Mouse (Mus musculus) inflammation-experienced regulatory T-cells, adult 6 months (primary cell): ENCODE measurements around the gene Scrn2. TPM values are rescaled to one million over a fixed set of nuclear protein-coding genes. Genes with fewer than 3 reads are reported as not detected.

Experiments
- ATAC-seq: one replicate; pipeline ENCODE4 v1.8.0; 2017
- polyA plus RNA-seq, 3 experiments: library from polyadenylated mRNA; unstranded; fragments of 100-300 nt; shearing (Covaris generic); gene quantifications; one replicate each; pipeline ENCODE4 v1.2.1; 2017

Gene Scrn2
- polyA plus RNA-seq, 3 experiments from 2014 or later = 6.2 to 8.8 (median 6.5) TPM

GRCm38 (mm10) chr11:97050944-97051586, 21.3 kb downstream of the Scrn2 start:
- no peak for ATAC-seq

- ATAC-seq = peak; percentile 33
Observed at GRCm38 (mm10) chr11:97052219-97052646, 22.5 kb downstream of the Scrn2 start.

GRCm38 (mm10) chr11:97063274-97063920, 33.7 kb downstream of the Scrn2 start:
- no peak for ATAC-seq

- no peak for ATAC-seq
Observed at GRCm38 (mm10) chr11:97063921-97064295, 34.2 kb downstream of the Scrn2 start.

GRCm38 (mm10) chr11:97065538-97066295, 36.0 kb downstream of the Scrn2 start:
- ATAC-seq = no peak

- no peak for ATAC-seq
Observed at GRCm38 (mm10) chr11:97066656-97067360, 37.1 kb downstream of the Scrn2 start.

- no peak for ATAC-seq
Observed at GRCm38 (mm10) chr11:97069333-97069732, 39.6 kb downstream of the Scrn2 start.

- ATAC-seq = no peak
Observed at GRCm38 (mm10) chr11:97069770-97070169, 40.0 kb downstream of the Scrn2 start.

GRCm38 (mm10) chr11:97071129-97071528, 41.4 kb downstream of the Scrn2 start:
- ATAC-seq = no peak

- ATAC-seq = no peak
Observed at GRCm38 (mm10) chr11:97072533-97072932, 42.8 kb downstream of the Scrn2 start.

- no peak for ATAC-seq
Observed at GRCm38 (mm10) chr11:97074235-97074634, 44.5 kb downstream of the Scrn2 start.

GRCm38 (mm10) chr11:97078751-97079150, 49.0 kb downstream of the Scrn2 start:
- ATAC-seq = no peak

GRCm38 (mm10) chr11:97080291-97080690, 50.6 kb downstream of the Scrn2 start:
- no peak for ATAC-seq

- peak; percentile 50 for ATAC-seq
Observed at GRCm38 (mm10) chr11:97082977-97083376, 53.2 kb downstream of the Scrn2 start.

Other genes with a start within 250 kb of the Scrn2 start
- gene Cbx1, start 240.8 kb upstream of the Scrn2 start, polyA plus RNA-seq = 10 to 100 TPM; 52.0 to 73.0 (median 54.7) TPM
- 10 to 100 TPM; 17.8 to 21.4 (median 20.7) TPM for gene Nfe2l1, start 200.0 kb upstream of the Scrn2 start, polyA plus RNA-seq
- gene Copz2, start 180.1 kb upstream of the Scrn2 start, polyA plus RNA-seq = not detected
- 100 to 1,000 TPM in 1 of 3 experiments, 10 to 100 TPM in 2; 93.2 to 124 (median 96.9) TPM for gene Cdk5rap3, start 113.4 kb upstream of the Scrn2 start, polyA plus RNA-seq
- gene Prr15l, start 101.8 kb upstream of the Scrn2 start, polyA plus RNA-seq = under 1 TPM; 0.21 to 0.62 (median 0.40) TPM
- 10 to 100 TPM; 19.0 to 35.1 (median 30.7) TPM for gene Pnpo, start 86.0 kb upstream of the Scrn2 start, polyA plus RNA-seq
- gene Sp2, start 47.0 kb upstream of the Scrn2 start, polyA plus RNA-seq = 10 to 100 TPM; 20.4 to 24.7 (median 20.9) TPM
- 1 to 10 TPM in 1 of 3 experiments, under 1 TPM in 1, not detected in 1; 0.19 to 2.7 TPM for gene Sp6, start 16.5 kb upstream of the Scrn2 start, polyA plus RNA-seq
- gene Lrrc46, start 11.5 kb downstream of the Scrn2 start, polyA plus RNA-seq = not detected
- gene Mrpl10, start 11.6 kb downstream of the Scrn2 start, polyA plus RNA-seq = 10 to 100 TPM; 61.1 to 66.7 (median 63.2) TPM
- 10 to 100 TPM; 22.8 to 30.5 (median 25.3) TPM for gene Osbpl7, start 20.7 kb downstream of the Scrn2 start, polyA plus RNA-seq
- gene Tbx21, start 85.4 kb downstream of the Scrn2 start, polyA plus RNA-seq = 10 to 100 TPM in 1 of 3 experiments, 1 to 10 TPM in 2; 3.4 to 20.9 (median 3.6) TPM
- gene Tbkbp1, start 121.6 kb downstream of the Scrn2 start, polyA plus RNA-seq = under 1 TPM in 2 of 3 experiments, not detected in 1; 0.21 to 0.44 TPM
- gene Kpnb1, start 157.9 kb downstream of the Scrn2 start, polyA plus RNA-seq = 10 to 100 TPM; 24.7 to 41.5 (median 26.2) TPM